In the genomic region with DNA sequence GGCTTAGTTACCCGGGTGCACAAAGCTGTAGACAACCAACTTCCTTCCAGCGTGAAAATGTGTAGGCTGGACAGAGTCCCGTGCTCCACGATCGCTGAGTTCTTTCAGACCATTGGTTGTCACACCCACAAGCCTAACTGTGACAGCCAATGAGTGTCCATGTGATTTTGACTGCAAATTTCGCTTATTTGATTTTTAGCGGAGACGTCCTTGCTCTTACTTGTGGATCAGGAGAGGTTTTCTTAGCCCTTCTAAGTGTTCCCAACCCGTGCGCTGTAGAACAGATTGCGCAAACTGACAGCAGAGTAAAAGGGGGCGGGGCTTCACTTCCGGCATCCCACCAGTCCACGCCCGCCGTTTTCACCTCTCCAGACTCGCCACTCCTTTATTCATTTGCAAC, we compare ENCODE assay signal across 8 mouse cellular contexts. TPM values are rescaled to one million over a fixed set of nuclear protein-coding genes. Genes with fewer than 3 reads are reported as not detected.
DNase-seq lines count a peak whose midpoint lies in the region; ATAC-seq and TF ChIP-seq lines count a peak whose summit lies in the region.

No protein-coding gene starts in this region.

- H3K79me2 ChIP-seq in myocyte (ENCODE audit: control insufficient read depth, insufficient read depth), result no peaks in the 10 kb centered on the region

- peak overlapping the region; percentile 30 for H3K4me3 ChIP-seq in embryonic facial prominence, embryonic 14.5 days (ENCODE audit: low read depth, low read length)
- H3K4me3 ChIP-seq in hindbrain, embryonic 15.5 days, result peak overlapping the region; percentile 45
- peak overlapping the region; percentile 36 for H3K4me3 ChIP-seq in liver, embryonic 13.5 days (replicated peaks)
- H3K4me3 ChIP-seq in myocyte, result no peak overlapping the region

- no peak overlapping the region for H3K27ac ChIP-seq in embryonic facial prominence, embryonic 14.5 days (replicated peaks; ENCODE audit: low read depth, low read length)
- no peak overlapping the region for H3K27ac ChIP-seq in hindbrain, embryonic 15.5 days (replicated peaks)
- H3K27ac ChIP-seq in liver, embryonic 13.5 days, result no peak overlapping the region

- peak overlapping the region; percentile 55 for H3K4me2 ChIP-seq in embryonic facial prominence, embryonic 14.5 days (ENCODE audit: low read depth, low read length)
- peak overlapping the region; percentile 81 for H3K4me2 ChIP-seq in hindbrain, embryonic 15.5 days
- H3K4me2 ChIP-seq in liver, embryonic 13.5 days, result peak overlapping the region; percentile 58
- H3K4me2 ChIP-seq in myocyte (ENCODE audit: low read depth), result peak overlapping the region; percentile 34

- WGBS in embryonic facial prominence, embryonic 14.5 days, result 5% methylated on average over 17 of the region's 17 CpGs
- WGBS in hindbrain, embryonic 15.5 days, result 6% methylated on average over 17 of the region's 17 CpGs
- WGBS in liver, embryonic 13.5 days (ENCODE audit: insufficient replicate concordance), result 3% methylated on average over 17 of the region's 17 CpGs

- no peak for TF ChIP-seq POLR2A in myocyte (IDR thresholded peaks at IDR 0.05; ENCODE audit: insufficient read length, low read depth)

- ATAC-seq in embryonic facial prominence, embryonic 14.5 days (ENCODE audit: low read depth), result peak; percentile 67
- ATAC-seq in hindbrain, embryonic 15.5 days (ENCODE audit: low FRiP score, low read depth), result peak; percentile 69
- ATAC-seq in liver, embryonic 13.5 days (ENCODE audit: low read depth), result peak; percentile 51; the same call in 1 of the 2 replicates
- no peak for ATAC-seq in monocyte, adult 5-6 weeks (replicated peaks; ENCODE audit: insufficient number of reproducible peaks, low FRiP score, low TSS enrichment, poor library complexity, severe bottlenecking)

- no peak overlapping the region for H3K9ac ChIP-seq in embryonic facial prominence, embryonic 14.5 days (ENCODE audit: low read depth, low read length)
- H3K9ac ChIP-seq in hindbrain, embryonic 15.5 days, result no peak overlapping the region
- H3K9ac ChIP-seq in liver, embryonic 13.5 days, result no peak overlapping the region

- peaks cover 31% of the 10 kb centered on the region for H3K27me3 ChIP-seq in embryonic facial prominence, embryonic 14.5 days (replicated peaks; ENCODE audit: control insufficient read depth, insufficient read depth, low read length)
- peaks cover 28% of the 10 kb centered on the region for H3K27me3 ChIP-seq in hindbrain, embryonic 15.5 days
- H3K27me3 ChIP-seq in liver, embryonic 13.5 days, result peaks cover 48% of the 10 kb centered on the region
- H3K27me3 ChIP-seq in myocyte (ENCODE audit: control insufficient read depth, insufficient read depth, insufficient read length), result peaks cover 6% of the 10 kb centered on the region

- H3K36me3 ChIP-seq in embryonic facial prominence, embryonic 14.5 days (ENCODE audit: control insufficient read depth, insufficient read depth, low read length), result no peaks in the 10 kb centered on the region
- no peaks in the 10 kb centered on the region for H3K36me3 ChIP-seq in hindbrain, embryonic 15.5 days
- H3K36me3 ChIP-seq in liver, embryonic 13.5 days, result no peaks in the 10 kb centered on the region
- no peaks in the 10 kb centered on the region for H3K36me3 ChIP-seq in myocyte (ENCODE audit: control insufficient read depth, insufficient read depth)

- no peak overlapping the region for H3ac ChIP-seq in myocyte (ENCODE audit: control insufficient read depth, insufficient read length)

- no peaks in the 10 kb centered on the region for H3K9me3 ChIP-seq in embryonic facial prominence, embryonic 14.5 days (ENCODE audit: control insufficient read depth, low read length)
- no peaks in the 10 kb centered on the region for H3K9me3 ChIP-seq in hindbrain, embryonic 15.5 days
- H3K9me3 ChIP-seq in liver, embryonic 13.5 days (replicated peaks), result no peaks in the 10 kb centered on the region

- DNase-seq in urinary bladder, postnatal 25 days (ENCODE audit: low spot score), result peak; percentile 32
- DNase-seq in urinary bladder, adult 2 months (ENCODE audit: low spot score), result no peak
- DNase-seq in embryonic facial prominence, embryonic 14.5 days (ENCODE audit: low spot score), result peak; percentile 70
- no peak for DNase-seq in liver, embryonic 13.5 days
- no peak for DNase-seq in Muller cell, postnatal 12 days (ENCODE audit: inconsistent ontology term)

- no peaks in the 10 kb centered on the region for H3K4me1 ChIP-seq in embryonic facial prominence, embryonic 14.5 days (ENCODE audit: control insufficient read depth, insufficient read depth, low read length)
- H3K4me1 ChIP-seq in hindbrain, embryonic 15.5 days (replicated peaks), result peaks cover 14% of the 10 kb centered on the region
- peaks cover 14% of the 10 kb centered on the region for H3K4me1 ChIP-seq in liver, embryonic 13.5 days (replicated peaks)

TF ChIP-seq in myocyte, 11 proteins besides CTCF, POLR2A, EP300 and RAD21:
- TF ChIP-seq REST (IDR thresholded peaks at IDR 0.05; ENCODE audit: insufficient read depth, insufficient read length), result no peak
- no peak for TF ChIP-seq CEBPB (IDR thresholded peaks at IDR 0.05; ENCODE audit: insufficient read depth, poor library complexity, severe bottlenecking)
- TF ChIP-seq MAX (IDR thresholded peaks at IDR 0.05; ENCODE audit: low read depth), result no peak
- TF ChIP-seq SRF (IDR thresholded peaks at IDR 0.05; ENCODE audit: control insufficient read depth, insufficient read length, low read depth), result no peak
- TF ChIP-seq TCF12 (IDR thresholded peaks at IDR 0.05; ENCODE audit: insufficient read depth, poor library complexity, severe bottlenecking), result no peak
- no peak for TF ChIP-seq USF1 (IDR thresholded peaks at IDR 0.05; ENCODE audit: low read depth)
- TF ChIP-seq E2F4 (IDR thresholded peaks at IDR 0.05; ENCODE audit: insufficient read depth), result no peak
- no peak for TF ChIP-seq MYOG (IDR thresholded peaks at IDR 0.05; ENCODE audit: control insufficient read depth in 1 of 3, insufficient read depth in 1 of 3, insufficient read length in 2 of 3, low read depth in 2 of 3)
- TF ChIP-seq POLR2AphosphoS2 (IDR thresholded peaks at IDR 0.05; ENCODE audit: insufficient read length, low read depth), result no peak
- TF ChIP-seq MYOD1 (IDR thresholded peaks at IDR 0.05; ENCODE audit: control insufficient read depth in 1 of 3, insufficient read length in 2 of 3, low read depth in 2 of 3), result no peak
- TF ChIP-seq TCF3 (IDR thresholded peaks at IDR 0.05; ENCODE audit: insufficient read length, low read depth), result no peak

RNA-seq across cellular contexts. Expression of a gene that starts 4.6 kb away (rescaled TPM):
- polyA plus RNA-seq in urinary bladder, adult 2 months (2012; rRNA removed), result 0.90 and 1.2 TPM in 2 replicates
- 46.9 and 47.6 TPM in 2 replicates for polyA plus RNA-seq in embryonic facial prominence, embryonic 14.5 days (2014; fragmentation: Nextera tagmentation; extraction: Ambion mirVana)
- 10.4 and 11.3 TPM in 2 replicates for polyA plus RNA-seq in hindbrain, embryonic 15.5 days (2015; fragmentation: Nextera tagmentation; extraction: Ambion mirVana)
- 0.34 and 0.45 TPM in 2 replicates for polyA plus RNA-seq in liver, embryonic 13.5 days (2015; fragmentation: Nextera tagmentation; extraction: Ambion mirVana)
- not detected for polyA plus RNA-seq in myocyte (2012; fragmentation: generic; extraction: Trizol)
- not detected in 3 replicates for total RNA-seq in monocyte, adult 5-6 weeks (2017)

RNA-seq across cellular contexts. Expression of a gene that starts 45.5 kb away (rescaled TPM):
- 0.07 TPM in 1 of 2 replicates, not detected in the other for polyA plus RNA-seq in urinary bladder, adult 2 months (2012; rRNA removed)
- polyA plus RNA-seq in embryonic facial prominence, embryonic 14.5 days (2014; fragmentation: Nextera tagmentation; extraction: Ambion mirVana), result not detected in 2 replicates
- not detected in 2 replicates for polyA plus RNA-seq in hindbrain, embryonic 15.5 days (2015; fragmentation: Nextera tagmentation; extraction: Ambion mirVana)
- polyA plus RNA-seq in liver, embryonic 13.5 days (2015; fragmentation: Nextera tagmentation; extraction: Ambion mirVana), result 0.28 TPM in 1 of 2 replicates, not detected in the other
- polyA plus RNA-seq in myocyte (2012; fragmentation: generic; extraction: Trizol), result 0.10 TPM
- total RNA-seq in monocyte, adult 5-6 weeks (2017), result not detected in 3 replicates

RNA-seq across cellular contexts. Expression of a gene that starts 45.5 kb away (rescaled TPM):
- polyA plus RNA-seq in urinary bladder, adult 2 months (2012; rRNA removed), result 161 and 189 TPM in 2 replicates
- 47.3 and 50.3 TPM in 2 replicates for polyA plus RNA-seq in embryonic facial prominence, embryonic 14.5 days (2014; fragmentation: Nextera tagmentation; extraction: Ambion mirVana)
- polyA plus RNA-seq in hindbrain, embryonic 15.5 days (2015; fragmentation: Nextera tagmentation; extraction: Ambion mirVana), result 133 and 138 TPM in 2 replicates
- 30.3 and 32.3 TPM in 2 replicates for polyA plus RNA-seq in liver, embryonic 13.5 days (2015; fragmentation: Nextera tagmentation; extraction: Ambion mirVana)
- 133 TPM for polyA plus RNA-seq in myocyte (2012; fragmentation: generic; extraction: Trizol)
- total RNA-seq in monocyte, adult 5-6 weeks (2017), result 0.49 to 2.3 TPM (median 1.6 TPM) in 3 replicates

Comparison
In these comparisons a context has a peak if more than half of its experiments do, and no peak if none do; other contexts are left out.
1. DNase-seq: peak in urinary bladder, postnatal 25 days (single experiment) and embryonic facial prominence, embryonic 14.5 days (single experiment); none in urinary bladder, adult 2 months (single experiment), liver, embryonic 13.5 days (single experiment) and Muller cell, postnatal 12 days (single experiment).
2. Peak in every context shown above with its lines, with median percentiles within 50 percentile points of each other: H3K4me2 ChIP-seq.